Mouse (Mus musculus): Measurements from ENCODE around the gene Socs7. TPM values are rescaled to one million over a fixed set of nuclear protein-coding genes. Genes with fewer than 3 reads are reported as not detected.

Socs7 gene
- total RNA-seq, 4 experiments from 2014 or later, result 19.2 to 23.4 (median 20.0) TPM

- no peak for DNase-seq (ENCODE audit: low spot score)
Measured at GRCm38 (mm10) chr11:97416637-97417035, 54.3 kb downstream of the Socs7 start.

- no peak for DNase-seq (ENCODE audit: low spot score)
Measured at GRCm38 (mm10) chr11:97418834-97419539, 56.6 kb downstream of the Socs7 start.

DNA sequence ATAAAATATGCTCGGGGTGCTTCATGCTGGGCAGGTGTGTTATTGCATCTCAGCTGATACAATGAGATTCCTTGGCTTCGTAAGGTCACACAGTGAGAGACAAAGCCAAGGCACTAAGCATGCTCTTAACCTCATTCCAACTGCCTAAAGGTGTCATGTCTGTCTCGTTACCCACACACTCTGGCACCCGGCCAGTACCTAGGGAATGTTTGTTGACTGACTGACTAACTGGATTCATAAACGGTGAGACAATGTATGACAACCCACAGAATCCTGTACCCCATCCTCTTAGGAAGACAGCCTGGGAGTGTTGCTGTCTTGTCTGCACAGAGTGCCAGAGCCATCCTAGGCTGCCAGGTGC, 57.2 kb downstream of the Socs7 start:
- no peak for DNase-seq (ENCODE audit: low spot score)

GRCm38 (mm10) chr11:97422507-97422906, 60.2 kb downstream of the Socs7 start:
- no peak for DNase-seq (ENCODE audit: low spot score)

- no peak for DNase-seq (ENCODE audit: low spot score)
Measured at GRCm38 (mm10) chr11:97424092-97424692, 61.8 kb downstream of the Socs7 start.

GRCm38 (mm10) chr11:97424802-97425201, 62.5 kb downstream of the Socs7 start:
- DNase-seq (ENCODE audit: low spot score), result no peak

DNA sequence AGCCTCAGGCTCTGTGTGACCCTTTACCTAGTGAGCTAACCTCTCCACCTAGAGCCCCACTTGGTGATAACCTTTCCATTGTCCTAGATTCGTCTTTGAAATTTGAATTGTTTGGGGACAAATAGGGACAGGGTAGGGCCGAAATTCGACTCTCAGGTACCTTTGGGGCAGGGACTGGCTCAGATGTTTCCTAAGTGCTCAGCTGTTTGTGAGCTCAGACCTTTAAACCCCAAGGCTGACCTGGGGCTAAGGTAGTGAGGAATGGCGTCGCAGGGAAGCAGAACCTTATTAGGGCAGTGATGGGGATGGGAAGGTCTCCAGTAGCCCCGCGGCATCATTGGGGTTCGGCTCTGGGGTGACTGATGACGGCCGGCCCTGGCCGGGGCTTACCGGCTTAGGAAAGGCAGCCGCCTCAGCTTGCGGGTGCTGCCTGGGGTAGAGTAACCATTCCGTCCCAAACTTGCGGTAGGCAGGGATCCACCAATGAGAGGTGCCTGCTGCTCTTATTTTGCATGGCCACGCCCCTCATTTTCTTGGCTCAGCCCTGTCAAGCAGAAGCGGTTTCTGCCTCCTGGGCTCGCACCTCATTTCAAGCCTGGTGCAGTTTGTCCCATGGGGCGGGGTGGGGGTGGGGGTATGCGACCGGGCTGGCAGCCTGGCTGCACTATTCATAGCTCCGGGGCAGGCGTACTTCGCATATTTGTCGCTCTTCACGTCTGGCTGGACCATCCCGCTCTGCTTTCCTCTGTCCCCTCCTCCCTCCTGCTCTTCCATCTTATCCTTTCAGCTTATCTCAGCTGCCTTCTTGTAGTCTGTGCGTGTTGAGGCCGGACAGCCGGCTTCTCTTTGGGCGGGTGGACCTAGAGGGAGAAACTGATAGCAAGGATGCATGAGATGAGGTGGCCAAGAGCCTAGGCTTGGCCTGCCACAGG, 65.7 kb downstream of the Socs7 start:
- DNase-seq (ENCODE audit: low spot score), result peak; percentile 82

GRCm38 (mm10) chr11:97428726-97429077, 66.4 kb downstream of the Socs7 start:
- no peak for DNase-seq (ENCODE audit: low spot score)

DNA sequence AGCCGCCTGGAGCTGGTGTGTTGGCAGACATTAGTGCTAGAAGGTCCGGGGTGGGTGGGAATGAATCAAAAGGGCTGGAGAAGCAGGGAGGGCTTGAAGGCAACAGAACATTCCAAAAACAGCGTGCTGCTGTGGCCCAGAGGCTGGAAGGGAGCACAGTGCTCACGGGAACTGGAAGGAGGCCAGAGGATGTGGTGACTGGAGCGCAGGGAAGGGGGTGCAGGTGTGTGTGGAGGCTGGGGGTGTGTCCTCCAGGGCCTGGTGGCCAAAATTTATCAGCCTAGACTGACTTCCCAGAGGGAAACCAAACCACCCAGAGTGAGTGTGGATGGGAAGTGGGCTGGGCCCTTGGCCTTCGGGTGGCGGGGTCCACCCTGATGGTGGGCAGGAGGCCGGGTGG, 67.3 kb downstream of the Socs7 start:
- no peak for DNase-seq (ENCODE audit: low spot score)

DNA sequence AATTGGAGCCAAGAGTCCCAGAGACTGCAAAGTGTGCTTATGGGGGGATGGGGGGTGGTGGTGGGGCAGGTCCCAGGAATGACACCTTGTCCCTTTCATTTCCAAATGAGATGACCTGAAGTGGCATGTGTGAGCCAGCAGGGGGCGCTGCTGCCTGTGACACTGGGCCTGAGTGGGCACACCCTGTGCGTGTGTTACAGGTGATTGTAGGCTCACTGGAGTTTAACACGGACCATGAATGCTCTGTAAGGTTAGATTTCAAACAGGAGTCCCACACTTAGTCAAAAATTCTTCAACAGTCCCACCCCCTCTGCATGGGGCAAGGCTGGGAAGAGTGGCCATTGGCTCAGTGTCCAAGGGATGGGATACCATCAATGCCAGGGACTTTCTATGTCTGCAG, 69.7 kb downstream of the Socs7 start:
- DNase-seq (ENCODE audit: low spot score), result no peak

- no peak for DNase-seq (ENCODE audit: low spot score)
Measured at GRCm38 (mm10) chr11:97432983-97433539, 70.7 kb downstream of the Socs7 start.

DNA sequence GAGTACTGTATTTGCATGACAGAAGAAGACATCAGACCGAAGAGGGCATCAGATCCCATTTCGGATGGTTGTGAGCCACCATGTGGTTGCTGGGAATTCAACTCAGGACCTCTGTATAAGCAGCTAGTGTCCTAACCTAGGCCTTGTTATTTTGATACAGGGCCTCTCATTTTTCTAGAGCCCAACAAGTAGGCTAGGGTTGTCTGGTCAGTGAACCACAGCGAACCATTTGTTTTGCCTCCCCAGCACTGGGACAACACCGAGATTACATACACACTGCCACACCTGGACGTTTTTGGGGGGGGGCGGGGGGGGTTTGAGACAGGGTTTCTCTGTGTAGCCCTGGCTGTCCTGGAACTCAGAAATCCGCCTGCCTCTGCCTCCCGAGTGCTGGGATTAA, 71.8 kb downstream of the Socs7 start:
- no peak for DNase-seq (ENCODE audit: low spot score)

DNA sequence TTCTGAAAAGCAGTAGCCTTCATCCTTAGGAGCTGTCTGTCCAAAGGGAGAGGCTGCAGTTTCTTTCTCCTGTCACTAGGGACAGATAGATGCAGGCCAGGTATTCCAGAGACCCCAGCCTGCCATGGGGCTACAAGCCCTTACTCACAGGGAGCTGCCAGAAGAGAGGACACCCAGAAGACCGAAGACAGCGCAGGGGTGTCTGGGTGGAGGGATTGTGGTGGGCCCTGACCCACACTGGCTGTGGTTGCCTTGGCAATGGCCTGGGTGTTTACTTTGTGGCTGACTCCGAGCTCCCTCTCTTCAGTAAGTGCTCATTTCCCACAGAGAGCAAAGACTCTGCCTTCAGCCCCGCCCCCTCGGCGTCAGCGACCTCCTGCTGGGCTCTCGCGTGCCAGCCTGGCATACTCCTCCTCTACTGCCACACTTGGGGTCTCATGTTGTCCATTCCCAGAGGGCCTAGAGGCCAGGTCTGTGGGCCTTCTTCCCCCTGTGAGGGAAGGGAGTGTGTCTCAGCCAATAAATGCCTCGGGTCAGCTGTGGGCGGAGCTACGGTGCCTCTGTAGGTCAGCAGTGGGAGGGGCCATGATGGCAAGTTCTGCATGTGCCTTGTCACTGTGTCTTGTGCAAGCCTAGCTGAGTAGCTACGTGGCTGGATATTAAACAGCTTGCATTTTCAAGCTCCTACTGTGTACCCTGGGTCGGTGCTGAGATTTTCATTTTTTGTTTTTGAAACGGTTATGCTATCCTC, 72.5 kb downstream of the Socs7 start:
- peak; percentile 85 for DNase-seq (ENCODE audit: low spot score)

- DNase-seq (ENCODE audit: low spot score), result no peak
Measured at GRCm38 (mm10) chr11:97435808-97436491, 73.6 kb downstream of the Socs7 start.

DNA sequence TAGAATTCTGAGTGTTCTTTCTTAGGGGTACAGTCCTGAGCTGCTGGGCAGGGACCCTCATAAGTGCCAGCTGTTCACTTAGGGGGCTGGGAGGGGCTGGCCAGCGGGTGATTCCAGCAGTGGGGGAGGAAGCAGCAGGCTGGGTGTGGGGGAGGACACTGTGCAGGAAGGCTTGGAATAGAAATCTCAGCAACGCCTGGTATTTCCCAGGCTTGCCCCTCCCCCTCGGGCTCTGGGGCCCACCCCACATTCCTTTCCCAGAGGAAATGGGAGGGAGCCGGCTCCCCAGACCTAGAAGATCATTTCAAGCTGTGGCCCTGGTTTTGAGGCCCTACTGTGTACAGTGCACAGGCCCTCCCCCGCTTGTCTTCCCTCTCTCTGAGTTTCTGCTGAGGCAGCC, 75.4 kb downstream of the Socs7 start:
- peak; percentile 88 for DNase-seq (ENCODE audit: low spot score)

DNA sequence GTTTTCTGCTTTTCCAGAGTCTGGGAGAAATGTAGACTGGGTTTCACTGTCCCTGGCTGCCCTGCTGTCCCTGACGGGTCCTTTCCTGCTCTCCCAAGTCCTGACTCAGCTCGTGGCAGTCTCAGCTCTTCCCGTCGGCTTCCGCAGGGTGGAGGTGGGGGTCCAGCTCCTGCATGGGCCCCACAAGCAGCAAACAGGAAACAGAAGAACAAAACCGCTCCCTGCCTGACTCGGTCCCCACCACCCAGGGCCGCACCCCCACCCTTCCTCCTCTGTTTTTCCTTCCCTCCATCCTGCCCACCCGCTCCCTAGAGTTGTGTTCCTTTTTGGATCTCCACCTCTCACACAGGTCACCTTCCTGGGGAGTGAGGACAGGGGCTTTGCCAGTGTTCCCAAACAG, 76.5 kb downstream of the Socs7 start:
- DNase-seq (ENCODE audit: low spot score), result no peak

DNA sequence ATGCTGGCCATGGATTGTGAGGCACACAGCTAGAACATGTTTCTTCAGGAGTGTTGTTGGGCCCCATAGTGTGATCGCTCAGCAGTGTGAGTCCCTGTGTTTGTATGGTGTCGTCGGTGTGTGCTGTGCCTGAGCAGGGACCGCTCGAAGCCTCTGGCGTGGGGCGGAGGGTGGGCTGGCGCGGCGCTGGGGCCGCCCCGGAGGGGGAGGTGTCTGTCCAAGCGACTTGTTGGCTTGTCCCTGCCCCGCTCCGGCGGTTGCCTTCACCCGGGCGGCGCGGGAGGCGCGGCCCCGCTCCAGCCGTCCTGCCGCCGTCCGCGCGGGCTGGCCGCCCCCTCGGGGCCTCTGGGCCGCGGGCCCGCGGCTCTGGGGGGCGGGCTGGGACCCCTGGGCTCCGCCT, 77.6 kb downstream of the Socs7 start:
- DNase-seq (ENCODE audit: low spot score), result peak; percentile 81

DNA sequence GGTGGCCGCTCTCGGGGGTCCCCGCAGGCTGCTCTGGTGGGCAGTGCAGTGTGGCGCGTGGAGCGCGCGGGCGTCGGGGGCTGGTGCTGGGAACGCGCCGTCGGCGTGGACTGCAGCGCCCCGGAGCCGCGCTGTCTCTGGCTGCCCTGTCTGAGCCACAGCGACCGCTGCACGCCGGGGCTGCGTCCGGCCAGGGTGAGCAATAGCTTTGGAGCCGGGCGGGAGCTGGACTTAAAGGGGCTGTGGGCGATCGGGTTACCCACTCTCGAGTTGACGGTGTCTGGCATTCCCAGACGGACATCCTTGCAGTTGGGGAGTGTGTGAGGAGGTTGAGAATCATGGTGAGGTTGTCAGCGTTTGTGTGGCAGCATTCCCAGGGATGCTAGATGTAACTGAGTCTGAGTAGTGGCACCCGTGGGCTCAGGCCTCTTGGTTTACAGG, 78.1 kb downstream of the Socs7 start:
- no peak for DNase-seq (ENCODE audit: low spot score)

DNA sequence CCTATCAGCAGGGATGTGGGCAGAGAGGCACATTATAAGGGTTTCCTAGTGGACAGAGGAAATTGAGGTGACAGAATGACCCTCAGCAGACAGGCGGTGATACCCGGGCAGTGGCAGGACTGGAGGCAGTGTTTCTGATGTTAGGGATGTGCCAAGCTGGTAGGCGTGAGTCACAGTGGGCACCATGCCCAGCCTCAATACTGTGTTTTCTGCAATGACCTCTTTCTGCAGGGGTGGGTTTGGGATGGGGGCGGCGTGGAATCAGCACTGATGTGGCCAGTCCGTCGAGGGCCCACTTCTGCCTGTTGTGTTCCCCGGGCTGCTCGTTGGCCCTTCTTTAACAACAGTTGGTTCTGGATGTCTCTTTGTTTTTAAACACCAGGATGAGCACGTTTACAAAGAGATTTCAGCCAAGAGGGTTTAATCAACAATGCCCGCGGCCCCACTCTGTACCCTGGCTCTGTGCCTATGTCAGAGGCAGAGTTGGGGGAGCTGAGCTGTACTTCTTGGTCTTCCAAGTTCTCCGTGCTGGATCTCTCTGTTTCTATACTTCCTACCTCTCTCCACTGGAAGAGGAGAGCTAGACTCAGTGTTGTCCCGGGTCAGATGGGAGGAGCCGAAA, 78.8 kb downstream of the Socs7 start:
- no peak for DNase-seq (ENCODE audit: low spot score)

GRCm38 (mm10) chr11:97441658-97442125, 79.3 kb downstream of the Socs7 start:
- no peak for DNase-seq (ENCODE audit: low spot score)
